Mouse (Mus musculus): ENCODE measurements at regions not wholly inside any gene's neighbourhood (a gene's known extent, or its start where the extent isn't known, plus 50 kb on each side); places are given as distances from the start of the nearest gene placed in this dataset.
A peak's percentile ranks its signal among the peaks of the same experiment; 100 is the strongest.

- H3K4me3 ChIP-seq (ENCODE audit: low read depth, low read length), result no peak overlapping the region
- H3K4me1 ChIP-seq (ENCODE audit: control insufficient read depth, insufficient read depth, low read length), result no peaks in the 10 kb centered on the region
- 86% methylated on average over 1 of the region's 1 CpGs for WGBS
- H3K27me3 ChIP-seq (ENCODE audit: control insufficient read depth, insufficient read depth, low read length), result no peaks in the 10 kb centered on the region
- H3K36me3 ChIP-seq (replicated peaks; ENCODE audit: control insufficient read depth, insufficient read depth, low read depth, low read length), result no peaks in the 10 kb centered on the region
- no peak for ATAC-seq (replicated peaks; ENCODE audit: insufficient number of reproducible peaks, low FRiP score, low TSS enrichment, low read depth)
- H3K27ac ChIP-seq (replicated peaks; ENCODE audit: low read depth, low read length), result no peak overlapping the region
- H3K4me2 ChIP-seq (ENCODE audit: low read depth, low read length), result no peak overlapping the region
- no peaks in the 10 kb centered on the region for H3K9me3 ChIP-seq (replicated peaks; ENCODE audit: control insufficient read depth, low read length)
- no peak for DNase-seq (ENCODE audit: low spot score)
- no peak overlapping the region for H3K9ac ChIP-seq (replicated peaks; ENCODE audit: low read length)
These were observed 693.0 kb upstream of the Adgrl3 start for GRCm38 (mm10) chr5:80326986-80327385.

- H3K27ac ChIP-seq (replicated peaks; ENCODE audit: low read depth, low read length), result no peak overlapping the region
- no peak overlapping the region for H3K4me2 ChIP-seq (ENCODE audit: low read depth, low read length)
- no peaks in the 10 kb centered on the region for H3K27me3 ChIP-seq (ENCODE audit: control insufficient read depth, insufficient read depth, low read length)
- ATAC-seq (replicated peaks; ENCODE audit: insufficient number of reproducible peaks, low FRiP score, low TSS enrichment, low read depth), result no peak
- H3K4me1 ChIP-seq (ENCODE audit: control insufficient read depth, insufficient read depth, low read length), result no peaks in the 10 kb centered on the region
- DNase-seq (ENCODE audit: low spot score), result no peak
- no peak overlapping the region for H3K9ac ChIP-seq (replicated peaks; ENCODE audit: low read length)
- WGBS, result 83% methylated on average over 4 of the region's 4 CpGs
- no peak overlapping the region for H3K4me3 ChIP-seq (ENCODE audit: low read depth, low read length)
- no peaks in the 10 kb centered on the region for H3K9me3 ChIP-seq (replicated peaks; ENCODE audit: control insufficient read depth, low read length)
- no peaks in the 10 kb centered on the region for H3K36me3 ChIP-seq (replicated peaks; ENCODE audit: control insufficient read depth, insufficient read depth, low read depth, low read length)
These were observed 674.8 kb upstream of the Adgrl3 start for GRCm38 (mm10) chr5:80345155-80345554.

- WGBS, result 88% methylated on average over 1 of the region's 1 CpGs
- no peaks in the 10 kb centered on the region for H3K36me3 ChIP-seq (replicated peaks; ENCODE audit: control insufficient read depth, insufficient read depth, low read depth, low read length)
- no peak overlapping the region for H3K4me3 ChIP-seq (ENCODE audit: low read depth, low read length)
- H3K9ac ChIP-seq (replicated peaks; ENCODE audit: low read length), result no peak overlapping the region
- H3K27me3 ChIP-seq (ENCODE audit: control insufficient read depth, insufficient read depth, low read length), result no peaks in the 10 kb centered on the region
- H3K9me3 ChIP-seq (replicated peaks; ENCODE audit: control insufficient read depth, low read length), result no peaks in the 10 kb centered on the region
- DNase-seq (ENCODE audit: low spot score) (no peak), ATAC-seq (replicated peaks; ENCODE audit: insufficient number of reproducible peaks, low FRiP score, low TSS enrichment, low read depth) (no peak)
- H3K4me2 ChIP-seq (ENCODE audit: low read depth, low read length), result no peak overlapping the region
- H3K27ac ChIP-seq (replicated peaks; ENCODE audit: low read depth, low read length), result no peak overlapping the region
- H3K4me1 ChIP-seq (ENCODE audit: control insufficient read depth, insufficient read depth, low read length), result no peaks in the 10 kb centered on the region
These were observed 661.7 kb upstream of the Adgrl3 start for GRCm38 (mm10) chr5:80358271-80358670.

- no peak for ATAC-seq (replicated peaks; ENCODE audit: insufficient number of reproducible peaks, low FRiP score, low TSS enrichment, low read depth)
- Histone ChIP-seq H3K4me3 (ENCODE audit: low read depth, low read length) (no peak overlapping the region), H3K4me2 (ENCODE audit: low read depth, low read length) (no peak overlapping the region), H3K9me3 (replicated peaks; ENCODE audit: control insufficient read depth, low read length) (no peaks in the 10 kb centered on the region), H3K4me1 (ENCODE audit: control insufficient read depth, insufficient read depth, low read length) (no peaks in the 10 kb centered on the region), H3K27ac (replicated peaks; ENCODE audit: low read depth, low read length) (no peak overlapping the region), H3K9ac (replicated peaks; ENCODE audit: low read length) (no peak overlapping the region), H3K36me3 (replicated peaks; ENCODE audit: control insufficient read depth, insufficient read depth, low read depth, low read length) (no peaks in the 10 kb centered on the region), H3K27me3 (ENCODE audit: control insufficient read depth, insufficient read depth, low read length) (no peaks in the 10 kb centered on the region)
- DNase-seq (ENCODE audit: low spot score), result peak; percentile 61
- 15% methylated on average over 3 of the region's 3 CpGs for WGBS
These were observed 626.3 kb upstream of the Adgrl3 start for GRCm38 (mm10) chr5:80393656-80394055.

GRCm38 (mm10) chr5:80402666-80403065 lies 617.3 kb upstream of the Adgrl3 start:
- Histone ChIP-seq H3K27me3 (ENCODE audit: control insufficient read depth, insufficient read depth, low read length) (no peaks in the 10 kb centered on the region), H3K4me1 (ENCODE audit: control insufficient read depth, insufficient read depth, low read length) (no peaks in the 10 kb centered on the region), H3K9me3 (replicated peaks; ENCODE audit: control insufficient read depth, low read length) (no peaks in the 10 kb centered on the region), H3K27ac (replicated peaks; ENCODE audit: low read depth, low read length) (no peak overlapping the region), H3K36me3 (replicated peaks; ENCODE audit: control insufficient read depth, insufficient read depth, low read depth, low read length) (no peaks in the 10 kb centered on the region), H3K4me2 (ENCODE audit: low read depth, low read length) (no peak overlapping the region), H3K9ac (replicated peaks; ENCODE audit: low read length) (no peak overlapping the region), H3K4me3 (ENCODE audit: low read depth, low read length) (no peak overlapping the region)
- ATAC-seq (replicated peaks; ENCODE audit: insufficient number of reproducible peaks, low FRiP score, low TSS enrichment, low read depth), result no peak
- DNase-seq (ENCODE audit: low spot score), result no peak

GRCm38 (mm10) chr5:80416116-80416515 lies 603.8 kb upstream of the Adgrl3 start:
- H3K4me3 ChIP-seq (ENCODE audit: low read depth, low read length), result no peak overlapping the region
- no peak overlapping the region for H3K9ac ChIP-seq (replicated peaks; ENCODE audit: low read length)
- H3K27me3 ChIP-seq (ENCODE audit: control insufficient read depth, insufficient read depth, low read length), result no peaks in the 10 kb centered on the region
- H3K4me1 ChIP-seq (ENCODE audit: control insufficient read depth, insufficient read depth, low read length), result no peaks in the 10 kb centered on the region
- ATAC-seq (replicated peaks; ENCODE audit: insufficient number of reproducible peaks, low FRiP score, low TSS enrichment, low read depth) (no peak), DNase-seq (ENCODE audit: low spot score) (no peak)
- no peak overlapping the region for H3K4me2 ChIP-seq (ENCODE audit: low read depth, low read length)
- no peaks in the 10 kb centered on the region for H3K9me3 ChIP-seq (replicated peaks; ENCODE audit: control insufficient read depth, low read length)
- no peaks in the 10 kb centered on the region for H3K36me3 ChIP-seq (replicated peaks; ENCODE audit: control insufficient read depth, insufficient read depth, low read depth, low read length)
- no peak overlapping the region for H3K27ac ChIP-seq (replicated peaks; ENCODE audit: low read depth, low read length)
- 85% methylated on average over 5 of the region's 5 CpGs for WGBS

Measured in embryonic facial prominence, embryonic 11.5 days (tissue).